25 mouse cellular contexts compared by ENCODE assay signal in genomic region chr13:116970706-116971428, GRCm38 (mm10). TPM values are rescaled to one million over a fixed set of nuclear protein-coding genes. Genes with fewer than 3 reads are reported as not detected.
DNase-seq lines count a peak whose midpoint lies in the region; ATAC-seq and TF ChIP-seq lines count a peak whose summit lies in the region.
"Had no signal": no experiment of that assay in that cellular context is flagged by ENCODE, and none has a peak within 500 bp of the region (broad histone marks: within the 10 kb centered on the region; RNA-seq: fewer than 3 reads in every experiment).

No protein-coding gene starts in this region.

- H3K4me2 ChIP-seq in forebrain, embryonic 11.5 days (ENCODE audit: low read depth, low read length, severe bottlenecking): no peak overlapping the region
- no peak overlapping the region for H3K4me2 ChIP-seq in forebrain, embryonic 12.5 days
- no peak overlapping the region for H3K4me2 ChIP-seq in forebrain, postnatal 0 days (ENCODE audit: low read depth)
- H3K4me2 ChIP-seq: limb, embryonic 12.5 days; liver, embryonic 15.5 days; lung, embryonic 14.5 days had no signal

- no peaks in the 10 kb centered on the region for H3K36me3 ChIP-seq in forebrain, embryonic 11.5 days (ENCODE audit: control insufficient read depth, insufficient read depth, low read length)
- H3K36me3 ChIP-seq in forebrain, embryonic 10.5 days (replicated peaks): no peaks in the 10 kb centered on the region
- no peaks in the 10 kb centered on the region for H3K36me3 ChIP-seq in forebrain, embryonic 12.5 days (replicated peaks)
- H3K36me3 ChIP-seq in forebrain, postnatal 0 days (ENCODE audit: insufficient read depth): no peaks in the 10 kb centered on the region
- H3K36me3 ChIP-seq: limb, embryonic 12.5 days; liver, embryonic 15.5 days; midbrain, embryonic 10.5 days had no signal

- no peak overlapping the region for H3K4me3 ChIP-seq in forebrain, embryonic 11.5 days (ENCODE audit: low read depth, low read length)
- H3K4me3 ChIP-seq in forebrain, embryonic 10.5 days: no peak overlapping the region
- H3K4me3 ChIP-seq in layer of hippocampus, adult 2 months: peak overlapping the region; percentile 28
- no peak overlapping the region for H3K4me3 ChIP-seq in forebrain, embryonic 12.5 days (replicated peaks)
- H3K4me3 ChIP-seq in forebrain, postnatal 0 days (ENCODE audit: low read depth, low read length): no peak overlapping the region
- H3K4me3 ChIP-seq: limb, embryonic 12.5 days; liver, embryonic 15.5 days; midbrain, embryonic 10.5 days had no signal

- no peak overlapping the region for H3K9ac ChIP-seq in forebrain, embryonic 11.5 days (ENCODE audit: low read length)
- no peak overlapping the region for H3K9ac ChIP-seq in forebrain, embryonic 12.5 days
- no peak overlapping the region for H3K9ac ChIP-seq in forebrain, postnatal 0 days
- H3K9ac ChIP-seq: limb, embryonic 12.5 days; liver, embryonic 15.5 days; lung, embryonic 14.5 days had no signal

- ATAC-seq in forebrain, embryonic 11.5 days (replicated peaks; ENCODE audit: low FRiP score): peak; percentile 84
- peak; percentile 74 for ATAC-seq in forebrain, embryonic 12.5 days (ENCODE audit: low FRiP score)
- peak; percentile 71; the same call in 1 of the 2 replicates for ATAC-seq in forebrain, postnatal 0 days
- ATAC-seq: activated CD4-positive, CD25-positive, alpha-beta regulatory T cell, adult 4 months had no signal

- no peak overlapping the region for H3K27ac ChIP-seq in forebrain, embryonic 11.5 days (ENCODE audit: low read depth, low read length)
- H3K27ac ChIP-seq in forebrain, embryonic 10.5 days: no peak overlapping the region
- H3K27ac ChIP-seq in layer of hippocampus, adult 2 months: no peak overlapping the region
- H3K27ac ChIP-seq in forebrain, embryonic 12.5 days: no peak overlapping the region
- no peak overlapping the region for H3K27ac ChIP-seq in forebrain, postnatal 0 days (ENCODE audit: low read depth, low read length)
- H3K27ac ChIP-seq: kidney, postnatal 0 days; limb, embryonic 12.5 days; liver, embryonic 15.5 days; midbrain, embryonic 10.5 days had no signal

- H3K4me1 ChIP-seq in forebrain, embryonic 11.5 days (replicated peaks; ENCODE audit: control insufficient read depth, insufficient read depth, low read length): no peaks in the 10 kb centered on the region
- peaks cover 8% of the 10 kb centered on the region; the same call in 1 of the 2 replicates for H3K4me1 ChIP-seq in forebrain, embryonic 10.5 days
- peaks cover 7% of the 10 kb centered on the region; the same call in 1 of the 2 replicates for H3K4me1 ChIP-seq in forebrain, embryonic 12.5 days
- no peaks in the 10 kb centered on the region for H3K4me1 ChIP-seq in forebrain, postnatal 0 days (ENCODE audit: insufficient read depth)
- H3K4me1 ChIP-seq: midbrain, embryonic 10.5 days had no signal

- H3K9me3 ChIP-seq in forebrain, embryonic 11.5 days (ENCODE audit: control insufficient read depth, low read length): no peaks in the 10 kb centered on the region
- H3K9me3 ChIP-seq in forebrain, embryonic 10.5 days: no peaks in the 10 kb centered on the region
- H3K9me3 ChIP-seq in forebrain, embryonic 12.5 days: no peaks in the 10 kb centered on the region
- no peaks in the 10 kb centered on the region for H3K9me3 ChIP-seq in forebrain, postnatal 0 days (ENCODE audit: low read length)
- H3K9me3 ChIP-seq: limb, embryonic 12.5 days; liver, embryonic 15.5 days; midbrain, embryonic 10.5 days had no signal

- WGBS in forebrain, embryonic 11.5 days: 54% methylated on average over 11 of the region's 11 CpGs
- 70% methylated on average over 11 of the region's 11 CpGs for WGBS in forebrain, embryonic 10.5 days
- WGBS in forebrain, embryonic 12.5 days: 39% methylated on average over 11 of the region's 11 CpGs
- 39% methylated on average over 11 of the region's 11 CpGs for WGBS in forebrain, postnatal 0 days

- DNase-seq in forebrain, embryonic 11.5 days (ENCODE audit: low spot score): no peak
- DNase-seq in forebrain, embryonic 10.5 days (ENCODE audit: extremely low spot score, low spot score): no peak
- DNase-seq in layer of hippocampus, adult 2 months (ENCODE audit: low spot score in 2 of 2): peak in 1 of 2 experiments; percentile 26
- no peak for DNase-seq in layer of hippocampus, adult 11-12 months (ENCODE audit: low spot score)
- DNase-seq in forebrain, postnatal 0 days: no peak
- DNase-seq in urinary bladder, postnatal 10 days (ENCODE audit: low spot score): no peak
- DNase-seq in frontal cortex, postnatal 25 days (ENCODE audit: low spot score in 2 of 2): no peak
- DNase-seq: adrenal gland, adult 2 months; adrenal gland, postnatal 36 days; cerebellum, adult 8-10 months; cerebellum, postnatal 25 days; heart, postnatal 14 days; kidney, adult 8-10 months; kidney, postnatal 4 days; layer of hippocampus, adult 9-11 months; lung, embryonic 14.5 days; right cerebral cortex, postnatal 4 days; thymus, postnatal 4 days had no signal

- no peak for TF ChIP-seq CTCF in layer of hippocampus, adult 2 months (conservative IDR thresholded peaks at IDR 0.05)
- no peak for TF ChIP-seq CTCF in forebrain, postnatal 0 days (IDR thresholded peaks at IDR 0.05; ENCODE audit: low read depth)

- H3K27me3 ChIP-seq in forebrain, embryonic 11.5 days (ENCODE audit: control insufficient read depth, insufficient read depth, low read length): no peaks in the 10 kb centered on the region
- H3K27me3 ChIP-seq in forebrain, embryonic 10.5 days (ENCODE audit: poor library complexity, severe bottlenecking): no peaks in the 10 kb centered on the region
- no peaks in the 10 kb centered on the region for H3K27me3 ChIP-seq in forebrain, embryonic 12.5 days
- no peaks in the 10 kb centered on the region for H3K27me3 ChIP-seq in forebrain, postnatal 0 days (ENCODE audit: insufficient read depth, low read length)
- H3K27me3 ChIP-seq: CH12.LX; limb, embryonic 12.5 days; liver, embryonic 15.5 days had no signal

RNA-seq across cellular contexts. Expression of gene Parp8, which starts 54.5 kb away (rescaled TPM):
- 15.0 and 15.4 TPM in 2 replicates for polyA plus RNA-seq in forebrain, embryonic 11.5 days (2014; fragmentation: Nextera tagmentation; extraction: Ambion mirVana)
- polyA plus RNA-seq in forebrain, embryonic 10.5 days (2016; fragmentation: Nextera tagmentation; extraction: Ambion mirVana): 8.6 and 9.5 TPM in 2 replicates
- total RNA-seq in layer of hippocampus, adult 2 months (2021): 10 to 100 TPM; 34.6 to 37.6 TPM
- 14.7 and 17.7 TPM in 2 replicates for polyA plus RNA-seq in forebrain, embryonic 12.5 days (2016; fragmentation: Nextera tagmentation; extraction: Ambion mirVana)
- 37.2 and 46.1 TPM in 2 replicates for total RNA-seq in forebrain, postnatal 0 days (2014; rRNA removed)
- 13.3 and 20.8 TPM in 2 replicates for polyA plus RNA-seq in forebrain, postnatal 0 days (2015; fragmentation: Nextera tagmentation; extraction: Ambion mirVana)
- total RNA-seq: CH12.LX had no signal
